Mouse (Mus musculus) common myeloid progenitor, adult 5-6 weeks (primary cell): ENCODE data around the gene Shmt1. TPM values are rescaled to one million over a fixed set of nuclear protein-coding genes. Genes with fewer than 3 reads are reported as not detected.

Source experiments
- ATAC-seq: replicated peaks from 2 replicates; pipeline ENCODE4 v1.8.0; 2016; ENCODE audit warnings: low read depth, mild to moderate bottlenecking, moderate TSS enrichment, inconsistent platforms; ENCODE audit not compliant: poor library complexity, severe bottlenecking
- total RNA-seq: library from RNA; stranded (forward); fragments of 200-1000, 187-1606 nt; gene quantifications from 2 replicates; pipeline ENCODE4 v1.2.3, GENCODE M21; 2017

The Shmt1 gene
- total RNA-seq, 1 experiment from 2014 or later, result 71.9 TPM

DNA sequence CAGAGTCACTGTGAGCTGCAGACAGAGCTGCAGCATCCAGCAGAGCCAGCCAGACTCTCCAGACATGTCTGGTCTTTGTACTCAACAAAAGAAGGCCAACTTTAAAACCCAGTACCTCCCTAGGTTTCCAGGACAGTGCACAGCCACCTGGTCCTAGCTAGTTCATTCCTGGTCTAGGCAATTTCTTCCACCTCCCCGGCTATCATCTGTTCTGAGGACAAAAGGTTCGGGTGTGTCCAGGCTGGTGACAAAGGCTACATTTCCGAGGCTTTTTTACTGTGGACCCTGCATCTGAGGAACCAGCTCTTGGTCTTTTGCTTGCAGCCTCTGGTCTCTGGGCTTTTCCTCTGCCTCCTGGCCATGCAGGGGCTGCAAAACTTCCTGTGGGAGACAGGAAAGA is 71.2 kb downstream of the Shmt1 start:
- no peak for ATAC-seq

Other genes with a start within 250 kb of the Shmt1 start
- gene Llgl1, start 112.0 kb downstream of the Shmt1 start, total RNA-seq, result 7.1 and 10.4 TPM in 2 replicates
- gene Flii, start 84.5 kb downstream of the Shmt1 start, total RNA-seq, result 83.6 and 129 TPM in 2 replicates
- gene Mief2, start 83.3 kb downstream of the Shmt1 start, total RNA-seq, result 3.5 TPM in 2 replicates
- gene Top3a, start 34.4 kb downstream of the Shmt1 start, total RNA-seq, result 19.3 and 29.9 TPM in 2 replicates
- gene Smcr8, start 34.2 kb downstream of the Shmt1 start, total RNA-seq, result 15.3 and 21.3 TPM in 2 replicates
- 10.7 and 14.1 TPM in 2 replicates for gene Dhrs7b, start 18.9 kb upstream of the Shmt1 start, total RNA-seq
- 82.0 and 86.5 TPM in 2 replicates for gene Tmem11, start 67.6 kb upstream of the Shmt1 start, total RNA-seq
- gene Natd1, start 103.0 kb upstream of the Shmt1 start, total RNA-seq, result 1.4 and 1.7 TPM in 2 replicates
- gene Map2k3, start 120.3 kb upstream of the Shmt1 start, total RNA-seq, result 18.3 and 21.3 TPM in 2 replicates
- gene Kcnj12, start 210.8 kb upstream of the Shmt1 start, total RNA-seq, result not detected in 2 replicates